Mouse (Mus musculus) intestine, embryonic 14.5 days (tissue): ENCODE results near the gene Igf1r. TPM values are rescaled to one million over a fixed set of nuclear protein-coding genes. Genes with fewer than 3 reads are reported as not detected.

Source experiments
- ATAC-seq: fragments of 200-750 bp; cut with Nextera tagmentation; replicated peaks from 2 replicates; pipeline ENCODE4 v1.8.0; 2017; ENCODE audit warnings: low read depth, moderate number of reproducible peaks, moderate TSS enrichment, moderate library complexity; ENCODE audit not compliant: low FRiP score, low TSS enrichment
- DNase-seq: peaks from one replicate; pipeline ENCODE4 v3.0.0-alpha.2; 2018; ENCODE audit warnings: low spot score
- H3K27ac ChIP-seq: fragments of 300-500 bp; sonication (generic); 2 replicates; pipeline ENCODE4 v1.5.1; 2014; ENCODE audit warnings: low read depth, mild to moderate bottlenecking, control low read depth
- H3K27me3 ChIP-seq: fragments of 300-500 bp; sonication (generic); replicated peaks from 2 replicates; pipeline ENCODE4 v1.6.1; 2014; ENCODE audit warnings: low read length, control low read depth; ENCODE audit not compliant: control insufficient read depth, insufficient read depth
- H3K36me3 ChIP-seq: fragments of 300-500 bp; sonication (generic); 2 replicates; pipeline ENCODE4 v1.6.1; 2014; ENCODE audit warnings: low read length, control low read depth; ENCODE audit not compliant: control insufficient read depth, insufficient read depth
- H3K4me1 ChIP-seq: fragments of 300-500 bp; sonication (generic); replicated peaks from 2 replicates; pipeline ENCODE4 v1.6.1; 2014; ENCODE audit warnings: low read length, control low read depth, mixed read lengths; ENCODE audit not compliant: control insufficient read depth, insufficient read depth
- H3K4me2 ChIP-seq: fragments of 300-500 bp; sonication (generic); 2 replicates; pipeline ENCODE4 v1.6.1; 2014; ENCODE audit warnings: low read length
- H3K4me3 ChIP-seq: fragments of 300-500 bp; sonication (generic); 2 replicates; pipeline ENCODE4 v1.5.1; 2014; ENCODE audit warnings: low read depth, low read length, control low read depth, mixed read lengths
- H3K9ac ChIP-seq: fragments of 300-500 bp; sonication (generic); 2 replicates; pipeline ENCODE4 v1.6.1; 2014; ENCODE audit warnings: mild to moderate bottlenecking, low read length
- H3K9me3 ChIP-seq: fragments of 300-500 bp; sonication (generic); 2 replicates; pipeline ENCODE4 v1.6.1; 2016; ENCODE audit warnings: low read length, control low read depth; ENCODE audit not compliant: control insufficient read depth
- WGBS: fragments of 180-500 bp; shearing (Covaris S2); extraction: QIAGEN DNeasy Blood & Tissue Kit; methylation state at CpG from one replicate; pipeline ENCODE4 v1.1.7; 2014; 5-methylcytosine and 5-hydroxymethylcytosine counted together
- polyA plus RNA-seq: library from polyadenylated mRNA; unstranded; fragments of >200 nt; fragmentation: Nextera tagmentation; extraction: Ambion mirVana; gene quantifications from 2 replicates; pipeline ENCODE4 v1.2.1, GENCODE M21; 2014

Igf1r gene
- polyA plus RNA-seq, 1 experiment from 2014 or later = 18.4 TPM

- WGBS = 79% methylated on average over 10 of the region's 10 CpGs
- no peaks in the 10 kb centered on the region for H3K27me3 ChIP-seq
- no peak for ATAC-seq
- H3K4me3 ChIP-seq = no peak overlapping the region
- no peak overlapping the region for H3K4me2 ChIP-seq
- no peak overlapping the region for H3K9ac ChIP-seq
- 0 out of 2 replicates have a peak, but pooled peaks cover 6% of the 10 kb centered on the region for H3K4me1 ChIP-seq
- no peak for DNase-seq
- no peaks in the 10 kb centered on the region for H3K36me3 ChIP-seq
- H3K9me3 ChIP-seq = no peaks in the 10 kb centered on the region
- H3K27ac ChIP-seq = no peak overlapping the region
These were observed 100.5 kb downstream of the Igf1r start for GRCm38 (mm10) chr7:68053002-68053624.

- H3K9me3 ChIP-seq = no peaks in the 10 kb centered on the region
- no peaks in the 10 kb centered on the region for H3K27me3 ChIP-seq
- H3K27ac ChIP-seq = no peak overlapping the region
- no peak overlapping the region for H3K9ac ChIP-seq
- 0 out of 2 replicates have a peak, but pooled peaks cover 6% of the 10 kb centered on the region for H3K4me1 ChIP-seq
- WGBS = 40% methylated on average over 2 of the region's 2 CpGs
- H3K4me2 ChIP-seq = no peak overlapping the region
- no peaks in the 10 kb centered on the region for H3K36me3 ChIP-seq
- ATAC-seq (no peak), DNase-seq (no peak)
- no peak overlapping the region for H3K4me3 ChIP-seq
These were observed 101.9 kb downstream of the Igf1r start for GRCm38 (mm10) chr7:68054498-68054897.

- H3K4me3 ChIP-seq = no peak overlapping the region
- no peak for ATAC-seq
- no peak for DNase-seq
- H3K36me3 ChIP-seq = no peaks in the 10 kb centered on the region
- H3K27me3 ChIP-seq = no peaks in the 10 kb centered on the region
- no peak overlapping the region for H3K27ac ChIP-seq
- 75% methylated on average over 6 of the region's 6 CpGs for WGBS
- H3K9me3 ChIP-seq = no peaks in the 10 kb centered on the region
- 0 out of 2 replicates have a peak, but pooled peaks cover 6% of the 10 kb centered on the region for H3K4me1 ChIP-seq
- H3K4me2 ChIP-seq = no peak overlapping the region
- no peak overlapping the region for H3K9ac ChIP-seq
These were observed 102.3 kb downstream of the Igf1r start for GRCm38 (mm10) chr7:68054956-68055355.

GRCm38 (mm10) chr7:68057010-68057409 lies 104.4 kb downstream of the Igf1r start:
- 82% methylated on average over 3 of the region's 3 CpGs for WGBS
- H3K27ac ChIP-seq = no peak overlapping the region
- H3K36me3 ChIP-seq = no peaks in the 10 kb centered on the region
- no peaks in the 10 kb centered on the region for H3K27me3 ChIP-seq
- H3K9me3 ChIP-seq = no peaks in the 10 kb centered on the region
- no peak overlapping the region for H3K9ac ChIP-seq
- H3K4me3 ChIP-seq = no peak overlapping the region
- H3K4me2 ChIP-seq = no peak overlapping the region
- no peak for DNase-seq
- no peak for ATAC-seq
- 0 out of 2 replicates have a peak, but pooled peaks cover 8% of the 10 kb centered on the region for H3K4me1 ChIP-seq

GRCm38 (mm10) chr7:68059690-68060089 lies 107.1 kb downstream of the Igf1r start:
- Histone ChIP-seq H3K4me1 (peaks cover 20% of the 10 kb centered on the region), H3K27ac (no peak overlapping the region), H3K9me3 (no peaks in the 10 kb centered on the region), H3K9ac (no peak overlapping the region), H3K27me3 (no peaks in the 10 kb centered on the region), H3K36me3 (no peaks in the 10 kb centered on the region), H3K4me3 (no peak overlapping the region), H3K4me2 (no peak overlapping the region)
- no peak for ATAC-seq
- 85% methylated on average over 6 of the region's 6 CpGs for WGBS
- DNase-seq = no peak

- Histone ChIP-seq H3K27ac (no peak overlapping the region), H3K4me1 (peaks cover 24% of the 10 kb centered on the region)
- WGBS = 75% methylated on average over 9 of the region's 9 CpGs
These were observed 108.8 kb downstream of the Igf1r start for GRCm38 (mm10) chr7:68061434-68061833.

GRCm38 (mm10) chr7:68062170-68062848 lies 109.7 kb downstream of the Igf1r start:
- H3K4me2 ChIP-seq = no peak overlapping the region
- H3K9me3 ChIP-seq = no peaks in the 10 kb centered on the region
- 75% methylated on average over 13 of the region's 13 CpGs for WGBS
- H3K27me3 ChIP-seq = no peaks in the 10 kb centered on the region
- no peak overlapping the region for H3K27ac ChIP-seq
- H3K36me3 ChIP-seq = no peaks in the 10 kb centered on the region
- ATAC-seq (no peak), DNase-seq (no peak)
- H3K9ac ChIP-seq = no peak overlapping the region
- H3K4me3 ChIP-seq = no peak overlapping the region
- H3K4me1 ChIP-seq = peaks cover 24% of the 10 kb centered on the region

More at GRCm38 (mm10) chr7:68061434-68061833, 108.8 kb downstream of the Igf1r start:
- Histone ChIP-seq H3K36me3 (no peaks in the 10 kb centered on the region), H3K9me3 (no peaks in the 10 kb centered on the region), H3K4me3 (no peak overlapping the region), H3K4me2 (no peak overlapping the region), H3K9ac (no peak overlapping the region), H3K27me3 (no peaks in the 10 kb centered on the region)
- no peak for DNase-seq
- ATAC-seq = no peak

- no peaks in the 10 kb centered on the region for H3K27me3 ChIP-seq
- no peak for ATAC-seq
- H3K4me2 ChIP-seq = no peak overlapping the region
- DNase-seq = no peak
- no peak overlapping the region for H3K27ac ChIP-seq
- no peak overlapping the region for H3K4me3 ChIP-seq
- H3K9ac ChIP-seq = no peak overlapping the region
- H3K9me3 ChIP-seq = no peaks in the 10 kb centered on the region
- no peaks in the 10 kb centered on the region for H3K36me3 ChIP-seq
- peaks cover 24% of the 10 kb centered on the region for H3K4me1 ChIP-seq
- WGBS = 66% methylated on average over 5 of the region's 5 CpGs
These were observed 110.2 kb downstream of the Igf1r start for GRCm38 (mm10) chr7:68062849-68063208.

- no peak overlapping the region for H3K4me2 ChIP-seq
- H3K9ac ChIP-seq = no peak overlapping the region
- H3K4me3 ChIP-seq = no peak overlapping the region
- ATAC-seq = no peak
- H3K36me3 ChIP-seq = no peaks in the 10 kb centered on the region
- H3K27ac ChIP-seq = no peak overlapping the region
- H3K9me3 ChIP-seq = no peaks in the 10 kb centered on the region
- H3K27me3 ChIP-seq = no peaks in the 10 kb centered on the region
- peaks cover 24% of the 10 kb centered on the region for H3K4me1 ChIP-seq
- WGBS = 88% methylated on average over 9 of the region's 9 CpGs
- DNase-seq = no peak
These were observed 111.1 kb downstream of the Igf1r start for GRCm38 (mm10) chr7:68063711-68064110.
